Comparison of ENCODE assay signal across 8 mouse cellular contexts in the genomic region with DNA sequence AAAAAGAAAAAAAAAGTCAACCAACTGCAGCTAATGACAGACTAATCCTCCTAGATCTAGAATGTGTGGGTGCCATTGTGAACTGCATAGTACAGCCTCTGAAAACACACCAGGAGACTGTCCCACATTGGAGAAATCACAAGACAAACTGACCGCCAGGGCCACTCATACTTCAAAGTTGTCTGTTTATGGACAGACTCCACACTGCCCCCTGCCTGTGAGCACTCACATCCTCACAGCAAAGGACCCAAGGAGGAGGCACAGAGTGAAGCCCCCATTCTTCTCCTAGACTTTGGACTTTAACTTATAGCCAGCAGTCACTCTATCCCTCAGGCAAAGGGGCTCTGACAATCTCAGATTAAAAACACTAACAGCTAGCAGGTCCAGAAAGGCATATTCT.
A peak's percentile ranks its signal among the peaks of the same experiment; 100 is the strongest.
DNase-seq lines count a peak whose midpoint lies in the region.

No protein-coding gene starts in this region.

- peak; percentile 48 to 83 for DNase-seq in adrenal gland, adult (ENCODE audit: inconsistent age in 2 of 2, low spot score in 1 of 2)
- DNase-seq in adrenal gland, adult 8-10 months = no peak
- peak; percentile 34 to 39 for DNase-seq in layer of hippocampus, postnatal 10 days (ENCODE audit: low spot score in 2 of 2)
- no peak for DNase-seq in layer of hippocampus, adult 9-11 months
- DNase-seq in brain, adult 2 months (ENCODE audit: low read depth, low spot score) = peak; percentile 39
- DNase-seq in lung, adult 18-20 months = peak; percentile 39 to 52
- DNase-seq in urinary bladder, postnatal 14 days (ENCODE audit: low spot score) = no peak
- DNase-seq in right cerebral cortex, postnatal 25 days = no peak

Comparison
In these comparisons a context has a peak if more than half of its experiments do, and no peak if none do; other contexts are left out.
1. DNase-seq: peak in adrenal gland, adult (2 of 2), layer of hippocampus, postnatal 10 days (2 of 2), brain, adult 2 months (single experiment) and lung, adult 18-20 months (2 of 2); none in adrenal gland, adult 8-10 months (single experiment), layer of hippocampus, adult 9-11 months (single experiment), urinary bladder, postnatal 14 days (single experiment) and right cerebral cortex, postnatal 25 days (single experiment).